Mouse (Mus musculus) olfactory bulb, adult 2 months (tissue): ENCODE measurements around the gene Tbc1d9b. TPM values are rescaled to one million over a fixed set of nuclear protein-coding genes. Genes with fewer than 3 reads are reported as not detected.

Source experiments
- H3K27ac ChIP-seq: fragments of 200-500 bp; 2 replicates; pipeline ENCODE4 v1.5.1; 2012; ENCODE audit warnings: low read depth, low read length; ENCODE audit not compliant: insufficient read depth
- H3K4me1 ChIP-seq: fragments of 200-500 bp; 2 replicates; pipeline ENCODE4 v1.6.1; 2012; ENCODE audit warnings: low read length; ENCODE audit not compliant: control insufficient read depth, insufficient read depth
- H3K4me3 ChIP-seq: fragments of 200-500 bp; 2 replicates; pipeline ENCODE4 v1.5.1; 2012; ENCODE audit warnings: mild to moderate bottlenecking, low read depth, low read length, moderate library complexity; ENCODE audit not compliant: insufficient read depth
- CTCF ChIP-seq: fragments of 200-500 bp; IDR thresholded peaks from 2 replicates; pipeline ENCODE4 v1.5.1; 2012; ENCODE audit warnings: low read depth, mild to moderate bottlenecking, low read length, moderate library complexity; ENCODE audit not compliant: insufficient read depth
- POLR2A ChIP-seq: fragments of 200-500 bp; IDR thresholded peaks from 2 replicates; pipeline ENCODE4 v1.6.1; 2012; ENCODE audit warnings: mild to moderate bottlenecking, low read depth, low read length, moderate library complexity; ENCODE audit not compliant: insufficient read depth
- WGBS: fragments of 180-500 bp; shearing (Covaris S2); methylation state at CpG from one replicate; pipeline ENCODE4 v1.1.7; 2018; 5-methylcytosine and 5-hydroxymethylcytosine counted together
- polyA plus RNA-seq: library from polyadenylated mRNA; stranded (reverse); fragments of >200 nt; gene quantifications from 2 replicates; pipeline ENCODE4 v1.2.4, GENCODE M21; 2012; ENCODE audit warnings: low replicate concordance; ENCODE audit not compliant: missing spikeins, insufficient read depth, insufficient read length

Tbc1d9b gene
- polyA plus RNA-seq, 1 experiment, result not detected

- no peak for TF ChIP-seq POLR2A
- TF ChIP-seq CTCF, result no peak
- Histone ChIP-seq H3K4me1 (peaks cover 2% of the 10 kb centered on the region; the same call in 1 of the 2 replicates), H3K4me3 (no peak overlapping the region), H3K27ac (no peak overlapping the region)
- WGBS, result 81% methylated on average over 7 of the region's 7 CpGs
Observed at GRCm38 (mm10) chr11:50149200-50149599, 18.0 kb downstream of the Tbc1d9b start.

- TF ChIP-seq CTCF, result no peak
- no peak overlapping the region for H3K4me3 ChIP-seq
- no peak overlapping the region for H3K27ac ChIP-seq
- WGBS, result 90% methylated on average over 9 of the region's 9 CpGs
- peaks cover 2% of the 10 kb centered on the region; the same call in 1 of the 2 replicates for H3K4me1 ChIP-seq
Observed at GRCm38 (mm10) chr11:50149603-50150150, 18.5 kb downstream of the Tbc1d9b start.

GRCm38 (mm10) chr11:50151374-50151773 lies 20.2 kb downstream of the Tbc1d9b start:
- Histone ChIP-seq H3K4me1 (peaks cover 5% of the 10 kb centered on the region; the same call in 1 of the 2 replicates), H3K27ac (no peak overlapping the region), H3K4me3 (no peak overlapping the region)
- 88% methylated on average over 3 of the region's 3 CpGs for WGBS
- no peak for TF ChIP-seq CTCF
- TF ChIP-seq POLR2A, result no peak

- Histone ChIP-seq H3K27ac (no peak overlapping the region), H3K4me1 (peaks cover 5% of the 10 kb centered on the region; the same call in 1 of the 2 replicates), H3K4me3 (no peak overlapping the region)
- TF ChIP-seq POLR2A, result no peak
- no peak for TF ChIP-seq CTCF
- 85% methylated on average over 9 of the region's 9 CpGs for WGBS
Observed at GRCm38 (mm10) chr11:50154166-50154565, 23.0 kb downstream of the Tbc1d9b start.

- TF ChIP-seq POLR2A (no peak), CTCF (no peak)
- H3K4me1 ChIP-seq, result peaks cover 5% of the 10 kb centered on the region; the same call in 1 of the 2 replicates
- H3K4me3 ChIP-seq, result no peak overlapping the region
- H3K27ac ChIP-seq, result no peak overlapping the region
- 72% methylated on average over 12 of the region's 12 CpGs for WGBS
Observed at GRCm38 (mm10) chr11:50154777-50155520, 23.8 kb downstream of the Tbc1d9b start.

- peaks cover 5% of the 10 kb centered on the region; the same call in 1 of the 2 replicates for H3K4me1 ChIP-seq
- 67% methylated on average over 2 of the region's 2 CpGs for WGBS
- no peak overlapping the region for H3K27ac ChIP-seq
- no peak for TF ChIP-seq CTCF
- TF ChIP-seq POLR2A, result no peak
- H3K4me3 ChIP-seq, result no peak overlapping the region
Observed at GRCm38 (mm10) chr11:50155785-50156184, 24.6 kb downstream of the Tbc1d9b start.

GRCm38 (mm10) chr11:50156725-50157258 lies 25.6 kb downstream of the Tbc1d9b start:
- peaks cover 5% of the 10 kb centered on the region; the same call in 1 of the 2 replicates for H3K4me1 ChIP-seq
- no peak overlapping the region for H3K27ac ChIP-seq
- 90% methylated on average over 16 of the region's 16 CpGs for WGBS
- no peak overlapping the region for H3K4me3 ChIP-seq
- no peak for TF ChIP-seq CTCF
- no peak for TF ChIP-seq POLR2A

- Histone ChIP-seq H3K27ac (no peak overlapping the region), H3K4me3 (no peak overlapping the region), H3K4me1 (peaks cover 5% of the 10 kb centered on the region; the same call in 1 of the 2 replicates)
- TF ChIP-seq POLR2A, result no peak
- no peak for TF ChIP-seq CTCF
- WGBS, result 97% methylated on average over 7 of the region's 7 CpGs
Observed at GRCm38 (mm10) chr11:50158346-50158745, 27.1 kb downstream of the Tbc1d9b start.

GRCm38 (mm10) chr11:50159347-50159746 lies 28.2 kb downstream of the Tbc1d9b start:
- WGBS, result 87% methylated on average over 4 of the region's 4 CpGs
- H3K27ac ChIP-seq, result no peak overlapping the region
- H3K4me3 ChIP-seq, result no peak overlapping the region
- no peak for TF ChIP-seq CTCF
- no peak for TF ChIP-seq POLR2A
- peaks cover 3% of the 10 kb centered on the region; the same call in 1 of the 2 replicates for H3K4me1 ChIP-seq
